Mouse (Mus musculus): ENCODE results near the gene Tspo2. TPM values are rescaled to one million over a fixed set of nuclear protein-coding genes. Genes with fewer than 3 reads are reported as not detected.

Tspo2 gene
- polyA plus RNA-seq, 1 experiment = 0.41 TPM

DNA sequence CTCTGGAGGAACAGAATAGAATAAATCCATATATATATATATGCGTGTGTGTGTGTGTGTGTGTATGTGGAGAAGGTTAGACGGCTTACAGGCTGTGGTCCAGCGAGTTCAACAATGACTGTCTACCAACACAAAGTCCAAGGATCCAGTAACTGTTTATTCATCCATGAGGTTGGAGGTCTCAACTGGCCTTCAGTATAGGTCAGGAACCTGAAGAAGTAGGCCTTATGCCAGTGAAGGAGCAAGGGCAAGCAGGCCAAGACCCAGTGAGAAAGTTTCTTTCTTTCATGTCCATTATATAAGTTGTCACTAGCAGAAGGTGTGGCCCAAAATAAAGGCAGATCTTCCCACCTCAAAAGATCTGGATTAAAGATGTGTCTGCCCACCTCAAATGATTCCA is 48.6 kb downstream of the Tspo2 start:
- no peak overlapping the region for H3K4me3 ChIP-seq (ENCODE audit: insufficient read depth, low read depth, low read length)
- 70% methylated on average over 3 of the region's 3 CpGs for WGBS
- no peak for TF ChIP-seq CTCF (conservative IDR thresholded peaks at IDR 0.05; ENCODE audit: insufficient read depth, insufficient read length, low read depth, low read length)
- no peak for TF ChIP-seq POLR2A (IDR thresholded peaks at IDR 0.05; ENCODE audit: low read depth, low read length)
- peaks cover 2% of the 10 kb centered on the region; the same call in 1 of the 2 replicates for H3K36me3 ChIP-seq (ENCODE audit: control insufficient read depth, insufficient read depth, low read length)
- DNase-seq = peak; percentile 62
- H3K27ac ChIP-seq (ENCODE audit: insufficient read depth, low read depth, low read length) = no peak overlapping the region
- H3K27me3 ChIP-seq (replicated peaks; ENCODE audit: control insufficient read depth, insufficient read depth, low read length) = no peaks in the 10 kb centered on the region
- 0 out of 2 replicates have a peak, but pooled peaks cover 4% of the 10 kb centered on the region for H3K4me1 ChIP-seq (ENCODE audit: control insufficient read depth, insufficient read depth, low read length)

DNA sequence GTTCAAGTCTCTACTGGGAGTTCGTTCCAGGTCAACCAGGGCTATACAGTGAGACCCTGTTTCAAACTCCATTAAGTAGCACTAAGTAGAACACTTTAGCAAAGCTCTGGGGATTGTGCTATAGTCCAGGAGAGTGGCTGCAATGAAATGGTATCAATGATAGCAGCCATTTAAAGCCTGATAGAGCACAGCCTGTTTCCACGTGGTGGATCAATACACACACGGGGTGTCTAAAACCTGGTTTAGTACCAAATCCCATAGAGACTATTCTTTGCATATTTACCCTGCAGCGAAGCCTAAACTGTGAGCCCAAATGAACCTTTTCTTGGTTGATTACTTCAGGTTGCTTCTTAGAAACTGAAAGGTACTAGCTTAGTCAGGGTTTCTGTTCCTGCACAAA is 49.6 kb downstream of the Tspo2 start:
- WGBS = 87% methylated on average over 4 of the region's 4 CpGs
- Histone ChIP-seq H3K27ac (ENCODE audit: insufficient read depth, low read depth, low read length) (no peak overlapping the region), H3K36me3 (ENCODE audit: control insufficient read depth, insufficient read depth, low read length) (peaks cover 2% of the 10 kb centered on the region; the same call in 1 of the 2 replicates), H3K4me1 (ENCODE audit: control insufficient read depth, insufficient read depth, low read length) (0 out of 2 replicates have a peak, but pooled peaks cover 4% of the 10 kb centered on the region), H3K4me3 (ENCODE audit: insufficient read depth, low read depth, low read length) (no peak overlapping the region), H3K27me3 (replicated peaks; ENCODE audit: control insufficient read depth, insufficient read depth, low read length) (no peaks in the 10 kb centered on the region)
- no peak for DNase-seq
- TF ChIP-seq POLR2A (IDR thresholded peaks at IDR 0.05; ENCODE audit: low read depth, low read length) (no peak), CTCF (conservative IDR thresholded peaks at IDR 0.05; ENCODE audit: insufficient read depth, insufficient read length, low read depth, low read length) (no peak)

Other genes with a start within 250 kb of the Tspo2 start
- gene Trem1, start 218.8 kb downstream of the Tspo2 start, polyA plus RNA-seq (2012; rRNA removed) = 0.03 TPM in 2 replicates
- 0.11 and 0.19 TPM in 2 replicates for gene Trem3, start 203.7 kb downstream of the Tspo2 start, polyA plus RNA-seq (2012; rRNA removed)
- gene Treml4, start 187.2 kb downstream of the Tspo2 start, polyA plus RNA-seq (2012; rRNA removed) = 0.91 and 0.92 TPM in 2 replicates
- gene Treml2, start 152.0 kb downstream of the Tspo2 start, polyA plus RNA-seq (2012; rRNA removed) = 0.07 and 3.1 TPM in 2 replicates
- gene B430306N03Rik, start 135.4 kb downstream of the Tspo2 start, polyA plus RNA-seq (2012; rRNA removed) = 0.08 and 0.45 TPM in 2 replicates
- gene Trem2, start 105.1 kb downstream of the Tspo2 start, polyA plus RNA-seq (2012; rRNA removed) = 0.62 and 0.75 TPM in 2 replicates
- gene Treml1, start 91.6 kb downstream of the Tspo2 start, polyA plus RNA-seq (2012; rRNA removed) = 0.09 and 0.15 TPM in 2 replicates
- gene Nfya, start 41.6 kb downstream of the Tspo2 start, polyA plus RNA-seq (2012; rRNA removed) = 45.8 and 46.2 TPM in 2 replicates
- gene Oard1, start 41.5 kb downstream of the Tspo2 start, polyA plus RNA-seq (2012; rRNA removed) = 18.2 and 25.8 TPM in 2 replicates
- gene Apobec2, start 18.6 kb downstream of the Tspo2 start, polyA plus RNA-seq (2012; rRNA removed) = 2.0 and 6.0 TPM in 2 replicates
- 0.26 and 0.58 TPM in 2 replicates for gene Unc5cl, start 3.4 kb upstream of the Tspo2 start, polyA plus RNA-seq (2012; rRNA removed)